Mouse (Mus musculus) cerebellum, adult 2 months (tissue): ENCODE measurements at regions not wholly inside any gene's neighbourhood (a gene's known extent, or its start where the extent isn't known, plus 50 kb on each side); places are given as distances from the start of the nearest gene placed in this dataset.

Experiments used
- DNase-seq, 2 experiments: peaks; one replicate each; pipeline ENCODE4 v3.0.0; 2021
- H3K27ac ChIP-seq: fragments of 200-500 bp; 2 replicates; pipeline ENCODE4 v1.5.1; 2012; ENCODE audit warnings: low read length, control low read depth, inconsistent platforms; ENCODE audit not compliant: insufficient read depth
- H3K27me3 ChIP-seq: fragments of 200-500 bp; 2 replicates; pipeline ENCODE4 v1.6.1; 2012; ENCODE audit warnings: inconsistent platforms, mild to moderate bottlenecking, low read length, moderate library complexity; ENCODE audit not compliant: control insufficient read depth, insufficient read depth
- H3K4me1 ChIP-seq: fragments of 200-500 bp; 2 replicates; pipeline ENCODE4 v1.6.1; 2011; ENCODE audit warnings: low read length; ENCODE audit not compliant: control insufficient read depth, insufficient read depth
- H3K4me3 ChIP-seq: fragments of 200-500 bp; replicated peaks from 2 replicates; pipeline ENCODE3; 2011; ENCODE audit warnings: mild to moderate bottlenecking, low read depth, low read length, control low read depth; ENCODE audit not compliant: insufficient read depth
- CTCF ChIP-seq: fragments of 200-500 bp; IDR thresholded peaks from 2 replicates; pipeline ENCODE4 v1.5.1; 2011; ENCODE audit warnings: low read depth, mild to moderate bottlenecking, control low read depth, low read length, moderate library complexity, borderline replicate concordance; ENCODE audit not compliant: insufficient read depth
- POLR2A ChIP-seq: fragments of 200-500 bp; IDR thresholded peaks from 2 replicates; pipeline ENCODE4 v1.6.1; 2011; ENCODE audit warnings: low read length, control low read depth, borderline replicate concordance; ENCODE audit not compliant: insufficient read depth
- WGBS: fragments of 180-500 bp; shearing (Covaris S2); methylation state at CpG from one replicate; pipeline ENCODE4 v1.1.7; 2018; 5-methylcytosine and 5-hydroxymethylcytosine counted together

DNA sequence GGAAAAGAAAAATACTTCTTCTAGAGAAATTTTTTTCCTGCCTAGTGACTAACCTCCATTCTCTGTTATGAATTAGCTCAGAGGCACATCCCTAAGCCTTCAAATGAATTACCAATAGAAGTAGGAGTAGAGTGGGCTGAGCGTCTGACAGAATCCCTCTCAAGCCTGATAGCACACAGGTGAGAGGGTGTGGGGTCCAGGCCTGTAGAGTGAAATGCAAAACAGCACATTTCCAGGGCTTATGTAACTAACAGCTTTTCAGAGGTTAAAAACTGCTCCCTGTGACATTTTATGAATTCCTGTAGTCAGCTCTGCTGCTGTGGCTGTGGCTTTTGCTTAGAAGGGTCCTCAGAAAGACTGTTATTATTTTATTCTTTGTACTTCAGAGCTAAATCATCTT, 187.7 kb upstream of the AI593442 start:
- TF ChIP-seq POLR2A = no peak
- TF ChIP-seq CTCF = no peak
- Histone ChIP-seq H3K4me1 (no peaks in the 10 kb centered on the region), H3K4me3 (no peak overlapping the region), H3K27ac (no peak overlapping the region), H3K27me3 (no peaks in the 10 kb centered on the region)
- no peak for DNase-seq
- 98% methylated on average over 1 of the region's 1 CpGs for WGBS

DNA sequence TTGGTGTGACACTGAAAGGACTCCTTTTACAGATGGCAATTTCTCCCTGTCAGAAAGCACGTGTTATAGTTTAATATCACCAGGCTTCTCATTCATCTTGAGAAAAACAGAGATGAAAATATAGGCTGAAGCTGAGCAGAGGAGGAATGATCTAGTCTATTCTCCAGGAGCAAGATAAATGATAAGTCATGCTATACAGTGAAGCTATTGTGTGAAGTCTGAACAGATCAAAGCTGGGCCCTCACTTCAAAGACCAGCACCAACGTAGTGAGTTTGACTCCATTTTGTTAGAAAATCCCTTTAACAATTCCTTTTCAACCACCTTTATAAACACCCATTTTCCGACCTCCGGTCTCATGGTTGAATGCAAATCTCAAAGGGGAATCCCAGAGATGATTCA, 180.7 kb upstream of the AI593442 start:
- H3K27me3 ChIP-seq = no peaks in the 10 kb centered on the region
- H3K27ac ChIP-seq = no peak overlapping the region
- WGBS = 91% methylated on average over 4 of the region's 4 CpGs
- H3K4me3 ChIP-seq = no peak overlapping the region
- no peaks in the 10 kb centered on the region for H3K4me1 ChIP-seq
- no peak for TF ChIP-seq CTCF
- TF ChIP-seq POLR2A = no peak
- no peak for DNase-seq

DNA sequence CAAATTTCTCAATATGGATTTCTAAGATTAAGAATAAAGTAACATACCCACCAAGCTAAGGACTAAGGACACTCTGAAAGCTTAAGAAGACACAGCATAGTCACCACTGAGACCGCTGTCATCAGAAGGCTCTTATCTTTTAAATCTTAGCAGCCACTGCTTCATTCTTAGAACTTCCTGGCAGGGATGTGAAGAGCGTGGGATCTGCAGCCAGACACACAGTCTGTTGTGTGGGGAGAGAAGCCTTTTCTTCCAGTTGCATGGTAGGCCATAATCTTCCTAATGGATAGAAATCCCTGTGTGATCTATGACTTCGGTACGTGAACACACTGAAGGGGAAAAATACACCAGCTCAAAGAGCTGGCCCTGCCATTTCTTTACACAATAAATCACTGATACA, 178.8 kb upstream of the AI593442 start:
- Histone ChIP-seq H3K4me3 (no peak overlapping the region), H3K27ac (no peak overlapping the region), H3K4me1 (no peaks in the 10 kb centered on the region), H3K27me3 (no peaks in the 10 kb centered on the region)
- TF ChIP-seq POLR2A (no peak), CTCF (no peak)
- WGBS = 91% methylated on average over 4 of the region's 4 CpGs
- DNase-seq = no peak

DNA sequence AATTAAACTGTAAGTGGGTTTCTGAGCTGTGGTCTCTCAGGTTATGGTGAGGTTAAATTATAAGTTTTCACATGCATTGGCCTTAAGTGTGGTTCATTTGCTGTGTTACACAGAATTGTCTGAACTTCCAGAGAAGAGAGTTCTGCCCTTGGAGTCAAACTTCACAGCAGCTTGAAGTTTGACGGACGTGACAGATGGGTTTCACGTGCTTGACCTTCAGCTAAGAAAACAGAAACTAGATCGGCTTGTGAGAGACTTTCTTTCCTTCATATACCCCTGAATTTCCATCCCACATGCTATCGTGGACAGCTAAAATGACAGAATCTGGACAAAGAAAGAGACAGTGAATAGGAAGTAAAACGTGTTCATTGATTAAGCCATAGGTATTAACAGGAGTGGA, 173.8 kb upstream of the AI593442 start:
- DNase-seq = no peak
- no peak for TF ChIP-seq CTCF
- no peak for TF ChIP-seq POLR2A
- H3K27me3 ChIP-seq = no peaks in the 10 kb centered on the region
- no peak overlapping the region for H3K4me3 ChIP-seq
- H3K27ac ChIP-seq = no peak overlapping the region
- WGBS = 71% methylated on average over 6 of the region's 6 CpGs
- H3K4me1 ChIP-seq = no peaks in the 10 kb centered on the region

DNA sequence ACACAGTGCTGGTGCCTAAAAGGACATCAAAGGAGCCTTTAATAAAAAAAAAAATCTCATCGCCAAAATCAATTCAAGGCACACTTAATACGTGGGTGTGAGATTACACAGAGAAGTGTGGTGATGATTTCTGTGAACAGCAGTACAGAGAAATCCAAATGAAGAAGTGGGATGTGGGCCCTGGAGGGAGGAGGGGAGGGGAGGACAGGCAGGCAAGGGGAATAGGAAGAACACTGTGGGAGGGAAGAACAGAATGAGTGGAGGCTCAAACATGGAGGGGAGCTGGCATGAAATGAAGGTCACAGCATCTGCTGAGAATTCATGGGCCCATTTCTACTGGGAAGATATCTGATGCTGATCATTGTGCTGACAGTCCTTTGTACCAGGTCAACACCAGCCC, 171.0 kb upstream of the AI593442 start:
- TF ChIP-seq POLR2A = no peak
- TF ChIP-seq CTCF = no peak
- H3K27ac ChIP-seq = no peak overlapping the region
- no peaks in the 10 kb centered on the region for H3K4me1 ChIP-seq

DNA sequence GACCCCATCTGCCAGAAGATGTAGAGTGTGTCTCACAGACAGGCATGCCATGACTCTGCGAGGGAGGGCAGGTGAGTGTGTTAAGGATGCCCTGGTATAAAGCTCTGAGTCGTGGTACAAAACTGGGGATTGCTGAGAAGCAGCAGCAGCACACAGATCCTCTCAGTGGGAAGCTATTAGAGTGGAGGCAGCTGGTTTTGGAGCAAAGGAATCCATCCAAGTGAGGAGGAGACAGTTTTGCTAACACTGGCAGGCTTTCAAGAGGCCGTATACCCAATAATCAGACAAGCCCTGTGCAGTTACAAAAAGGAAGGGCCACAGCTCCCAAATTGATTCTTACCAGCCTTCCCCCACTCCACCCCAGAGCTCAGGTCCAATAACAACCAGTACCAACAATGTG, 170.4 kb upstream of the AI593442 start:
- no peak overlapping the region for H3K27ac ChIP-seq
- no peaks in the 10 kb centered on the region for H3K4me1 ChIP-seq
- DNase-seq = no peak
- WGBS = 36% methylated on average over 3 of the region's 3 CpGs
- H3K4me3 ChIP-seq = no peak overlapping the region
- no peaks in the 10 kb centered on the region for H3K27me3 ChIP-seq
- no peak for TF ChIP-seq POLR2A
- TF ChIP-seq CTCF = no peak

More for the DNA sequence above, 171.0 kb upstream of the AI593442 start:
- Histone ChIP-seq H3K27me3 (no peaks in the 10 kb centered on the region), H3K4me3 (no peak overlapping the region)
- 80% methylated on average over 2 of the region's 2 CpGs for WGBS
- no peak for DNase-seq

DNA sequence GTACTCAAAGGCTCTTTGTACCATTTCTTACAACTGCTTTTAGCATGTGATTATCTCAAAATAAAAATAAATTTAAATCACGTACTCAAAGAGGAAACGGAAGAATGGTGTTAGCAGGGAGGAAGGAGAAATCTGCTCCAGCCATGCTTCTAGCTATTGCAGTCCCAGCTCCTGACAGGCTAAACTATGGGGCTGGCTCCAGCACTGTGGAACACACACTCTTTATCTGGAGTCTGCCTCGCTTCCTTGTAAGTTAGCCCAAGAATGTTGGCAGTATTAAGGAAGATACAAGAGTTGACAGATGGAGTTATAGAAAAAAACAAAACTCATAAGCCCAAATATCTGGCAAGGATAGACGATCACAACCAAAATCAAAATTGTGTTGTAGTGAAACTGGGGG, 161.5 kb upstream of the AI593442 start:
- no peak overlapping the region for H3K4me3 ChIP-seq
- no peaks in the 10 kb centered on the region for H3K4me1 ChIP-seq
- TF ChIP-seq CTCF (no peak), POLR2A (no peak)
- no peak overlapping the region for H3K27ac ChIP-seq
- WGBS = 71% methylated on average over 4 of the region's 4 CpGs
- H3K27me3 ChIP-seq = no peaks in the 10 kb centered on the region
- no peak for DNase-seq

DNA sequence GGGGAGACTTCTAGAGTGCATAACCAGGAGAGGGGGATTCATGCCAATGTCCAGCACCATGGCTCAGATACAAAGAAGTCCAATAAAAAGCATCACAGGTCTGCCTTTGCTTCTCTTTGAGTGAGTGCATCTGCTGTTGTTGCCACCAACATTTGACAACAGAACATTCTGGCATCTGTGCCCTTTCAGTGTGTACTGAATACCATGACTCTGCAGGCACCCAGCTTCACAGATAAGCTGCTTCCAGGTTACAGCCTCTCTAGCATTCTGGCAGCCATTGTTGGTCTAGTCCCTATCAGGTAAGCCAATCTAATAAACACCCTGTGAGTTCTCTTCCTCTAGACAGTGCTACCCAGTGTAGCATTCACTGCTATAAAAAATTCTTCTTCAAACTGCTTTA, 160.4 kb upstream of the AI593442 start:
- no peaks in the 10 kb centered on the region for H3K27me3 ChIP-seq
- H3K4me1 ChIP-seq = no peaks in the 10 kb centered on the region; the same call in 1 of the 2 replicates
- H3K4me3 ChIP-seq = no peak overlapping the region
- no peak overlapping the region for H3K27ac ChIP-seq
- TF ChIP-seq CTCF = no peak
- no peak for TF ChIP-seq POLR2A
- DNase-seq = no peak

DNA sequence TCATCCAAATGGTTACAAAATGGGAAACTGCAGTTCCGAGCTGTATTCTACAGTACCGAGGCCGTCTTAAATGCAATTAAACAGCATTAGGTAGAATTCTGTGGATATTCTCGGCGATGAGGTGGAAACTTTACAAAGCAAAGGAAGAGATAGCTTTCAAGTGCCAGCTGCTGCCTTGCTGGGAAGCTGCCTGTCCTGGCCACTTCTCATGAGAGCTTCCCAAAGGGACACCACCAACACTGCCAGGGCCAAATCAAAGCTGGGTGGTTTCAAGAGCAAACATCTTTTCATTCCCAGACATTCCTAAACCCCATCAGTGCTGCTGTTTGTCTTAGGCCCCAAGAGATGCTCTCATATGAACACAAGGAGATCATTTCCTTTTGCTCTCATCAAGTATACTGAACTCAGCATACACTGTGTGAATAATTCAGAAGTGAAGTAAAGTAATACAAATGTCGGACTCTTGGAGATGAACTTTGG, 156.6 kb upstream of the AI593442 start:
- WGBS = 38% methylated on average over 6 of the region's 6 CpGs
- TF ChIP-seq CTCF = no peak
- TF ChIP-seq POLR2A = no peak
- peak in 1 of 2 experiments; percentile 3 for DNase-seq
- no peaks in the 10 kb centered on the region; the same call in 1 of the 2 replicates for H3K4me1 ChIP-seq
- no peaks in the 10 kb centered on the region; the same call in 1 of the 2 replicates for H3K27me3 ChIP-seq
- no peak overlapping the region for H3K4me3 ChIP-seq
- no peak overlapping the region for H3K27ac ChIP-seq
